Mouse (Mus musculus) forebrain, embryonic 13.5 days (tissue): Measurements from ENCODE around the gene Fam107b. TPM values are rescaled to one million over a fixed set of nuclear protein-coding genes. Genes with fewer than 3 reads are reported as not detected.

Experiments
- ATAC-seq: fragments of 200-750 bp; cut with Nextera tagmentation; 2 replicates; pipeline ENCODE4 v1.8.0; 2017
- H3K27ac ChIP-seq: fragments of 300-500 bp; sonication (generic); 2 replicates; pipeline ENCODE4 v1.5.1; 2015; ENCODE audit warnings: inconsistent platforms, mild to moderate bottlenecking, moderate library complexity
- H3K27me3 ChIP-seq: fragments of 300-500 bp; sonication (generic); 2 replicates; pipeline ENCODE4 v1.6.1; 2015; ENCODE audit warnings: mild to moderate bottlenecking, inconsistent platforms
- H3K36me3 ChIP-seq: fragments of 300-500 bp; sonication (generic); 2 replicates; pipeline ENCODE4 v1.6.1; 2015; ENCODE audit warnings: mild to moderate bottlenecking, inconsistent platforms; ENCODE audit not compliant: poor library complexity, severe bottlenecking
- H3K4me1 ChIP-seq: fragments of 300-500 bp; sonication (generic); 2 replicates; pipeline ENCODE4 v1.6.1; 2015; ENCODE audit warnings: inconsistent platforms
- H3K4me2 ChIP-seq: fragments of 300-500 bp; sonication (generic); 2 replicates; pipeline ENCODE4 v1.6.1; 2015; ENCODE audit warnings: inconsistent platforms, mild to moderate bottlenecking, moderate library complexity
- H3K4me3 ChIP-seq: fragments of 300-500 bp; sonication (generic); 2 replicates; pipeline ENCODE4 v1.5.1; 2015; ENCODE audit warnings: mild to moderate bottlenecking, inconsistent platforms
- H3K9ac ChIP-seq: fragments of 300-500 bp; sonication (generic); 2 replicates; pipeline ENCODE4 v1.6.1; 2015; ENCODE audit warnings: mild to moderate bottlenecking, inconsistent platforms
- H3K9me3 ChIP-seq: fragments of 300-500 bp; sonication (generic); replicated peaks from 2 replicates; pipeline ENCODE4 v1.6.1; 2016; ENCODE audit warnings: inconsistent platforms
- WGBS: fragments of 180-500 bp; shearing (Covaris S2); methylation state at CpG from one replicate; pipeline ENCODE4 v1.1.7; 2015; 5-methylcytosine and 5-hydroxymethylcytosine counted together
- polyA plus RNA-seq: library from polyadenylated mRNA; unstranded; fragments of >200 nt; fragmentation: Nextera tagmentation; extraction: Ambion mirVana; gene quantifications from 2 replicates; pipeline ENCODE4 v1.2.1, GENCODE M21; 2015

Gene Fam107b
- 43.5 and 45.2 TPM in 2 replicates for polyA plus RNA-seq

DNA sequence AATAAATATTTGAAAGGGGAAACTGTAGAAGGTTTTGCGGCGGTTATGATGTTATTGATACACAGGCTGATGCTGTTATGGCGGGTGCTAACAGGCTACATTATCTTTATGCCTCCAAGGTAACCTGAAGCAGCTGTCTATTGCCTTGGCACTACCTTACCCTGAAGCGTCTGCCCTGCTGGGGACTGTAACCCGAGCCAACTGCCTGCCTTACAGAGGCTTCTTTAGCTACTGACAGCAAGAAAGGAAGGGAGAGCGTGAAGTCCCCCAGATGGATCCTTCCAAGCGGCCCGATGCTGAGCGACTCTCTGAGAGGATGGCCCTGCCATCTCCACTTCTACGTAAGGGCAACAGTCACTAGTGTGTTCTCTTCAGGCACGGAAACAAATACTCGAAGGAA lies at the start of gene Fam107b:
Fam107b (plus strand) TSS at position 303 of the 400 bp plus-strand sequence.
- WGBS = 71% methylated on average over 12 of the region's 12 CpGs
- no peak within 1 kb of the TSS for H3K9ac ChIP-seq
- ATAC-seq = no peak

DNA sequence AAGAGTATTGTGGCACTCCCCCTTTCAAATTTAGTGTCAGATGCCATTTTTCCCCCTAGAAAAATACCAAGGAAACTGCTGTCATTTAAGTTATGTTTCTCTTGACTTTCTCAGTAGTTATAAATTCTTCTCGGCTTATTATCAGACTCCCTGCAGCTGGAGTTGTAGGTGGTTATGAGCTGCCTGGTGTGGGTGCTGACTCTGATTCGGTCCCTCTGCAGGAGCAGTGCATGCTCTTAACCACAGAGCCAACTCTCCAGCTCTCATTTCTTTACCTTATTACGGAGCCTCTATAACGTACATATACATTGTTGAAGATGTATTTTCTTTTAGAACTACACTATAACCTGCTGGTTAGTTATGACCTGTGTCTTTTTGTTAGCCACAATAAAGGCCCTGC lies 47.7 kb upstream of the Fam107b start:
- H3K36me3 ChIP-seq = no peaks in the 10 kb centered on the region
- 85% methylated on average over 4 of the region's 4 CpGs for WGBS
- no peaks in the 10 kb centered on the region for H3K27me3 ChIP-seq
- H3K9ac ChIP-seq = no peak overlapping the region
- no peak for ATAC-seq
- no peaks in the 10 kb centered on the region for H3K4me1 ChIP-seq
- no peak overlapping the region for H3K27ac ChIP-seq
- no peaks in the 10 kb centered on the region for H3K9me3 ChIP-seq
- no peak overlapping the region for H3K4me2 ChIP-seq
- no peak overlapping the region for H3K4me3 ChIP-seq

More for the DNA sequence above, at the start of gene Fam107b:
- Histone ChIP-seq H3K27ac (no peak within 1 kb of the TSS), H3K4me3 (no peak within 1 kb of the TSS), H3K4me1 (no peaks in the 10 kb centered on the region), H3K27me3 (no peaks in the 10 kb centered on the region), H3K4me2 (no peak within 1 kb of the TSS), H3K36me3 (no peaks in the 10 kb centered on the region), H3K9me3 (no peaks in the 10 kb centered on the region)

DNA sequence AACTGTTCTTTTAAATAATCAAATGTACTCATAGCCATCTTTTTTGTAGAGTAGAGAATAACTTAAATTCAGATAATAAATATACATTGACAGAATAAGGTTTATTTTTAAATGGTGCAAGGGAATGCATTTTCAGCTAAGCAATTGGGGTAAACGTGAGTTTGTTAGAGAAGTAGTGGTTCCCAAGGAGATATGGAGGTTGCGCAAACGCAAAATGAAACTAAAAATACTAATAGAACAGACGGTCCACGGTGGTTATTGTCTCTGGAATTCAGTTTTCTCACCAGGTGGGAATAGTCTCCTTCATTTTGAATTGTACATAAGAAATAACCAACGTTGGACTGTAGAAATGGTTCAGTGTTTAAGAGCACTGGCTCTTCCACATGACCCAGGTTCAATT lies 44.0 kb upstream of the Fam107b start:
- H3K27me3 ChIP-seq = no peaks in the 10 kb centered on the region
- no peak overlapping the region for H3K4me3 ChIP-seq
- no peak for ATAC-seq
- H3K9me3 ChIP-seq = no peaks in the 10 kb centered on the region
- no peaks in the 10 kb centered on the region for H3K36me3 ChIP-seq
- H3K4me1 ChIP-seq = no peaks in the 10 kb centered on the region
- WGBS = 86% methylated on average over 6 of the region's 6 CpGs
- H3K9ac ChIP-seq = no peak overlapping the region
- no peak overlapping the region for H3K27ac ChIP-seq
- H3K4me2 ChIP-seq = no peak overlapping the region

DNA sequence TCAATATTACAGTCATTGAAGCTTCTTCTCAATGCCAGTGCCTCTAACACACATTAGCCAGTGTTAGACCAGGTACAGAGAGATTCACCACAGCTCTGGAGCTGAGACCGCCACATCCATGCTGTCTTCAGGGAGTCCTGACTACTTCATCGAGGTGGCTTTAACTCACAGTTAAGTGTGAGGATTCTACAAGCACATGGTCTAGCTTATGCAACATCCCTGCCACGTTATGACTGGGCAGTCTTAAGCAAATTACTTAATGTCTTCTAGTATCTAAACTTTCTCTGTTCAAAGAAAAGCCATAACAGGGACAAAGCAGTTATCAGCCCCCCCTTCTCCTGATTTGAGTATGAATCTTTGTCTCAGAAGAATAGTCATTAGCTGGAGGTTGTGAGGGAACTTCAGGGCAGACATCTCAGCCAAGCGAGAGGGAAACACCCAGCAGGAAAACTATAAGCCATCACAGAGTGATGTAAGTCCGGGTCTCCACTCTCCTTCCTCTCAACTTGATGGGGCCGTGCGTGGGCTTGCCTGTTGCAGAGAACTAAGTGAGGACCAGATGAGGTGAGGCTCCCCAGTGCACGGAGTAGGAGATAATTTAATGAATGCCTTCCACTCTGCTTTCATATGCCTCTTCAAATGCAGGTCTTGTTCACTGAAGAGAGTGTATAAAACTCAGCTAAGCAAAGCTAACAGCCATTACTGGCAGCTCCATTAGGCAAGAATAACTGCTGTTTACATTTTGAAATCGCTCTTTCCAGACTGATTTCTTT lies 28.8 kb upstream of the Fam107b start:
- WGBS = 73% methylated on average over 9 of the region's 9 CpGs
- Histone ChIP-seq H3K27me3 (no peaks in the 10 kb centered on the region), H3K27ac (no peak overlapping the region), H3K4me1 (no peaks in the 10 kb centered on the region), H3K4me2 (no peak overlapping the region), H3K9me3 (no peaks in the 10 kb centered on the region), H3K9ac (no peak overlapping the region), H3K4me3 (no peak overlapping the region), H3K36me3 (no peaks in the 10 kb centered on the region)
- no peak for ATAC-seq

DNA sequence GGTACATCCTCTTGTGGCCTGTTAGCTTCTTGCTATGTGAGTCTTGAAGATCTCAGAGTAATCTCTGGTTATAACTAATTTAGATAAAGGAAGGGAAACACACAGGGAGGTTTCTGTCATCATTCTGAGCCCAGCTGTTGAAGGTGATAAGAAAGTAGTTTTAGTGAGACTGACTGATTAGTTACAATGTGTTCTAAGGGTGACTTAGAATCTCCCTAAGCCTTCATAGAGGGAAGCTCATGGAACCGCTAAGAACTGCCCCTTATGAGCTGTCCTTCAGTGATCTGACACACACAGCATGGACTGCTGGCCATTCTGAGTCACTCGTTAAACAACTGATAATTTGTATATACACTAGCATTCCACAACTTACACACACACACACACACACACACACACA lies 24.2 kb upstream of the Fam107b start:
- no peaks in the 10 kb centered on the region for H3K36me3 ChIP-seq
- ATAC-seq = no peak
- H3K4me1 ChIP-seq = no peaks in the 10 kb centered on the region
- H3K9me3 ChIP-seq = no peaks in the 10 kb centered on the region
- H3K4me2 ChIP-seq = no peak overlapping the region
- H3K27ac ChIP-seq = no peak overlapping the region
- H3K9ac ChIP-seq = no peak overlapping the region
- H3K4me3 ChIP-seq = no peak overlapping the region
- H3K27me3 ChIP-seq = no peaks in the 10 kb centered on the region
- 64% methylated on average over 2 of the region's 2 CpGs for WGBS

DNA sequence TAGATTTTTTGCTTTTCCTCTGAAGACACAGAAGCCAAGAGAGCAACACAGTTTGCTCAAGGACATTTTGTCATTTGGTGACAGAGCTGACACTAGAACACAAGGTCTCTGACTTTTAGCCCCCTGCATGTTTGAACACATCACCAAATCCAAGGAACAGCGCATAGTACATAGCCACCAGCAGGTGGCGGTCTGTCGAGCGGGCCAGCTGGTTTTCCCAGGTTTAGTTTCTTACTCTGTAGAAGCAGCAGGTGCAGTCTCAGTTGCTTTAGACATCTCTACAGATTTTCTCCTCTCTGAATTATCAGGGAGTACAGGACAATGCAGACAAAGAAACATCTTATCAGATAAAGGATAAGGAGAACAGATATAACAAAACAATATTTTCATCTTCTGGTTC lies 23.7 kb upstream of the Fam107b start:
- ATAC-seq = no peak
- Histone ChIP-seq H3K27me3 (no peaks in the 10 kb centered on the region), H3K9ac (no peak overlapping the region), H3K9me3 (no peaks in the 10 kb centered on the region), H3K4me3 (no peak overlapping the region), H3K36me3 (no peaks in the 10 kb centered on the region), H3K4me2 (no peak overlapping the region), H3K27ac (no peak overlapping the region), H3K4me1 (no peaks in the 10 kb centered on the region)
- WGBS = 1% methylated on average over 4 of the region's 4 CpGs

DNA sequence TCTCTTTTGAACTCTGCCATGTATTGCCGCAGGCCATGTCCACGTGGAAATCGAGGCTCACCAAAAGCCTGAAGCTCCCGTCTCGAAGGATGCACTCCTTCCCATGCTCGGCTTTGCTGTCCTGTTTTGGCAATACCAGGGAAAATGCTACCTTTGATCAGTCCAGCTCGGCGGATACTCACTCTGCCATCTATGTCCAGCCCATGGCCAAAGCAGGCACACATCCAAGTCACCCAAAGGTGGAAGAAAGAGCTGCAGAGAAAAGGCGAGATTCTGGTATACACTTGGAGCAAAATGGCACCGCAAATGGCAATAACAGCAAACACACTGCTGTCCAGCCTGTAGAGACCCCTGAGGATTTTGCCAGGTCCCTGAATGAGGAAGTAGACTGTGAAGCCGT lies 318 bp downstream of the Fam107b start:
- no peaks in the 10 kb centered on the region for H3K27me3 ChIP-seq
- no peak overlapping the region for H3K4me2 ChIP-seq
- no peaks in the 10 kb centered on the region for H3K9me3 ChIP-seq
- ATAC-seq = no peak
- WGBS = 91% methylated on average over 11 of the region's 11 CpGs
- H3K36me3 ChIP-seq = no peaks in the 10 kb centered on the region
- no peak overlapping the region for H3K9ac ChIP-seq
- H3K4me3 ChIP-seq = no peak overlapping the region
- H3K4me1 ChIP-seq = no peaks in the 10 kb centered on the region
- H3K27ac ChIP-seq = no peak overlapping the region

DNA sequence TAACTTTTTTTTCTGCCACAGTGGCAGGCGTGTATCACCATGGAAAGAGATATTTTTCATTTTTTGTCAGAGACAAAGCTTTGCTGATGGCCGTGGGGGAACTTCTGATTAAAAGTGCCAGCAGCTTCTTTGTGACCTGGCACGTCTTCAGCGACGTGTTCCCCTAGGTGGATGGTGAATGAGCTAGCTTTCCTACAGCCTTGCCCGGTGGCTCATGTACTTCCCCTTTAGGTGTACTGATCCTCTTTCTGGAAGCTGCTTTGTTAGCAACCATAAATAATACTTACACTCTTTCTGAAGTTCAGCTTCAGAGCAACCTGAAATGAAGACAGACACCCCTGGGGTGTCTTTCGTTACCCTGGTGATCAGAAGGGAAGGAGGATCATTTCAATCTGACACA lies 3.6 kb downstream of the Fam107b start:
- Histone ChIP-seq H3K9ac (no peak overlapping the region), H3K4me2 (no peak overlapping the region), H3K27ac (no peak overlapping the region), H3K27me3 (no peaks in the 10 kb centered on the region), H3K4me3 (no peak overlapping the region), H3K36me3 (no peaks in the 10 kb centered on the region), H3K9me3 (no peaks in the 10 kb centered on the region), H3K4me1 (no peaks in the 10 kb centered on the region)
- WGBS = 94% methylated on average over 7 of the region's 7 CpGs
- ATAC-seq = no peak

DNA sequence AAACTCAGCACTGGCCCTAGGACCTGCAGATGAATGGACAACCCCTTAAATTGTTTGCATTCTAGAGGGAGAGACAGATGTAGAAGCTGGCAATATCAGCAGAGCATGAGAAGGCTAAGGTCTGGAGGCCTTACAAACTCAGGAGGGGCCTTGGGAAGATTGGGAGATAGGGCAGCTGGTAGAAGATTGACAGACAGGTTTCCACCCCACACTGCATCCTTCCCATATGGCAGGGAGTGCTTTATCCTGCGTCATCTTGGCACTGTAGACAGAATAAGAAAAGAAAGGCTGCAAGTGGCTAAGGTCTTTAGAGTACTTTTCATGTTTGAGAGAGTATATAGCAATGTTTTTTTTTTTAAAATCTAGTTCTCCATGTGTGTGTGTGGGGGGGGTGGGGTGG lies 4.9 kb downstream of the Fam107b start:
- Histone ChIP-seq H3K27ac (no peak overlapping the region), H3K36me3 (no peaks in the 10 kb centered on the region), H3K4me3 (no peak overlapping the region), H3K27me3 (no peaks in the 10 kb centered on the region), H3K9me3 (no peaks in the 10 kb centered on the region), H3K4me1 (no peaks in the 10 kb centered on the region), H3K4me2 (no peak overlapping the region), H3K9ac (no peak overlapping the region)
- ATAC-seq = no peak
- 65% methylated on average over 1 of the region's 1 CpGs for WGBS

DNA sequence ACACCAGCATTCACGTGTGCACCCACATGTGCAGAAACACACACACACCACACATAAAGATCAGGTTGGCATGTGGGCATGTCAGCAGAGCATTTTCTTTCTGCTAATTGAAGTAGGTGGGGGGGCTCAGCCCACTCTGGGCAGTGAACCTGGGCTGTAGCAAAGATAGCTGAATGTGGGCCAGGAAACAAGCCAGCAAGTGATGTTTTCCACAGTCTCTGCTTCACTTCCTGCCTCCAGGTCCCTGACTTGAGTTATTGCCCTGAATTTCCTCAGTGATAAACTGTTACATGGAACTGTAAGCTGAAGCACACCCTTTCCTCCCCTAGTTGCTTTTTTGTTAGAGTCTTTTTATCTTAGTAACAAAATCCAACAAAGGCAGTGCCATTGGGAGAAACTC lies 6.1 kb downstream of the Fam107b start:
- H3K4me2 ChIP-seq = no peak overlapping the region
- no peaks in the 10 kb centered on the region for H3K27me3 ChIP-seq
- 95% methylated on average over 1 of the region's 1 CpGs for WGBS
- H3K27ac ChIP-seq = no peak overlapping the region
- H3K4me3 ChIP-seq = no peak overlapping the region
- no peaks in the 10 kb centered on the region for H3K9me3 ChIP-seq
- ATAC-seq = no peak
- no peak overlapping the region for H3K9ac ChIP-seq
- no peaks in the 10 kb centered on the region for H3K4me1 ChIP-seq
- no peaks in the 10 kb centered on the region for H3K36me3 ChIP-seq

DNA sequence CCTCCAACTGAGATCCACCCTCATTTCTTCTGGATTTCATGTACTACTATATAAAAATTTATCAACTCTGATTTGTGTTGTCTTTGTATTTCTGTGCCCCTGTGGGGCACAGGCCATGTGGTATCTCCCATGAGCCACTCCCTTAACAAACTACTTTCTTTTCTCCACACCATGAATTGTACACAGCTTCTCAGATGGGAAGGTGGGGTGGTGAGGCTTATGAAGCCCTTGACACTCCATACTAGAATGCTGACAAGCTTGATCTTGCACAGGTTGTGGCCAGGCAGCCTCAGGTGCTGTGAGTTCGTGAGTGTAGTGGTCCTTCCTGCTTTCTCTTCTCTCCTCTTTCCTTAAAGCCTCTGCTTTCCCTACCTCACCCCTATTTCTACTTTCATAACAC lies 6.9 kb downstream of the Fam107b start:
- 82% methylated on average over 1 of the region's 1 CpGs for WGBS

DNA sequence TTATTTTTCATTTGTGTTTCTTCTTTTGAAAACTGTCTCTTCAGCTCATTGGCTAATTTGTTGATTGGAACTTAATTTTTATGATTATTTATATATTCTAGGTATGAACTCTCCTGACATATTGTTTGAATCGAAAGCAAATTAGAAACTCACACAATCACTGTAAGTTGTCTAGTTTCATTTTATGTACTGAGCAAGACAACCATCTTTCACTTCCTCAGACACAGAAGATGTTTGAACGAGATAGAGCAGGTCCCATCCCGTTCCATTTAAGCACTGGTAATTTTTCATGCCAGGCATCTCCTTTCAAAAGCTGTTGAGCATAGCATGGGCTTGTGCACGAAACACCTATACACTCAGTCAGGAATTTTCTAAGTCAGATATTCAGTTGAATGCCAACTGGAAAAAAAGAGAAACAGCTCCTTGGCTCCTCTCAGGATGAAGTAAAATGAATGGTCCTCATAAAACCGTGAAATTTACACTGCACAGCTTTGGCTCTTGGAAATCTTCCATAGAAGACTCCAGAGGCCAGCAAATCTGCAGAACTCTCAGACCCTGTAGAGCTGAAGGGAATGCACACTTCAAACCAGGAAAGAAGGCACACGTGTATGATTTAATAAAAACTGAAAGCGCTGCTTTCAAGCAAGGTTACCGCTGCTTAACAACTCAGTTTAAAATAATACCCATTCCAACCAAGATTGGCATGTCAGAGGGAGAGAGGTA lies 8.1 kb downstream of the Fam107b start:
- H3K4me2 ChIP-seq = no peak overlapping the region
- H3K4me3 ChIP-seq = no peak overlapping the region
- no peaks in the 10 kb centered on the region for H3K9me3 ChIP-seq
- no peaks in the 10 kb centered on the region for H3K36me3 ChIP-seq
- no peak for ATAC-seq
- no peak overlapping the region for H3K9ac ChIP-seq
- WGBS = 86% methylated on average over 8 of the region's 8 CpGs
- no peak overlapping the region for H3K27ac ChIP-seq
- no peaks in the 10 kb centered on the region for H3K27me3 ChIP-seq
- no peaks in the 10 kb centered on the region for H3K4me1 ChIP-seq

More for the DNA sequence above, 6.9 kb downstream of the Fam107b start:
- no peak overlapping the region for H3K4me2 ChIP-seq
- no peaks in the 10 kb centered on the region for H3K27me3 ChIP-seq
- no peaks in the 10 kb centered on the region for H3K4me1 ChIP-seq
- no peaks in the 10 kb centered on the region for H3K9me3 ChIP-seq
- no peak for ATAC-seq
- H3K36me3 ChIP-seq = no peaks in the 10 kb centered on the region
- no peak overlapping the region for H3K9ac ChIP-seq
- H3K27ac ChIP-seq = no peak overlapping the region
- H3K4me3 ChIP-seq = no peak overlapping the region
